Mouse (Mus musculus) hindbrain, postnatal 0 days (tissue): ENCODE data around the gene Fbxl18. TPM values are rescaled to one million over a fixed set of nuclear protein-coding genes. Genes with fewer than 3 reads are reported as not detected.

Experiments
- ATAC-seq: fragments of 200-750 bp; cut with Nextera tagmentation; 2 replicates; pipeline ENCODE4 v1.8.0; 2017; ENCODE audit warnings: mild to moderate bottlenecking, moderate TSS enrichment, moderate library complexity
- DNase-seq: peaks from one replicate; pipeline ENCODE4 v3.0.0-alpha.2; 2015; ENCODE audit warnings: low spot score
- H3K27ac ChIP-seq: fragments of 300-500 bp; sonication (generic); 2 replicates; pipeline ENCODE4 v1.5.1; 2014; ENCODE audit warnings: mild to moderate bottlenecking
- H3K27me3 ChIP-seq: fragments of 300-500 bp; sonication (generic); 2 replicates; pipeline ENCODE4 v1.6.1; 2014; ENCODE audit warnings: low read length, mixed read lengths; ENCODE audit not compliant: insufficient read depth
- H3K36me3 ChIP-seq: fragments of 300-500 bp; sonication (generic); 2 replicates; pipeline ENCODE4 v1.6.1; 2014; ENCODE audit warnings: low read length, mixed read lengths; ENCODE audit not compliant: insufficient read depth
- H3K4me1 ChIP-seq: fragments of 300-500 bp; sonication (generic); 2 replicates; pipeline ENCODE4 v1.6.1; 2014; ENCODE audit warnings: antibody characterized with exemption, low read length, mixed read lengths; ENCODE audit not compliant: insufficient read depth
- H3K4me2 ChIP-seq: fragments of 300-500 bp; sonication (generic); 2 replicates; pipeline ENCODE4 v1.6.1; 2014; ENCODE audit warnings: low read depth, mild to moderate bottlenecking, low read length, moderate library complexity, mixed read lengths
- H3K4me3 ChIP-seq: fragments of 300-500 bp; sonication (generic); 2 replicates; pipeline ENCODE4 v1.5.1; 2014; ENCODE audit warnings: low read length
- H3K9ac ChIP-seq: fragments of 300-500 bp; sonication (generic); replicated peaks from 2 replicates; pipeline ENCODE4 v1.6.1; 2014; ENCODE audit warnings: mild to moderate bottlenecking, low read length, moderate library complexity, mixed read lengths
- H3K9me3 ChIP-seq: fragments of 300-500 bp; sonication (generic); 2 replicates; pipeline ENCODE4 v1.6.1; 2016; ENCODE audit warnings: low read length, mixed read lengths
- CTCF ChIP-seq: IDR thresholded peaks from 2 replicates; pipeline ENCODE4 v1.5.1; 2016; ENCODE audit warnings: antibody characterized with exemption, control low read depth, low read depth
- WGBS: fragments of 180-500 bp; shearing (Covaris S2); extraction: QIAGEN DNeasy Blood & Tissue Kit; methylation state at CpG from one replicate; pipeline ENCODE4 v1.1.7; 2014; 5-methylcytosine and 5-hydroxymethylcytosine counted together
- polyA plus RNA-seq: library from polyadenylated mRNA; unstranded; fragments of >200 nt; fragmentation: Nextera tagmentation; extraction: Ambion mirVana; gene quantifications from 2 replicates; pipeline ENCODE4 v1.2.1, GENCODE M21; 2015
- total RNA-seq: library from RNA; depleted of rRNA; stranded (reverse); fragments of >200 nt; gene quantifications from 2 replicates; pipeline ENCODE4 v1.2.3, GENCODE M21; 2014

Gene Fbxl18
- total and polyA plus RNA-seq, 2 experiments from 2014 or later: 31.4 to 68.6 TPM

DNA sequence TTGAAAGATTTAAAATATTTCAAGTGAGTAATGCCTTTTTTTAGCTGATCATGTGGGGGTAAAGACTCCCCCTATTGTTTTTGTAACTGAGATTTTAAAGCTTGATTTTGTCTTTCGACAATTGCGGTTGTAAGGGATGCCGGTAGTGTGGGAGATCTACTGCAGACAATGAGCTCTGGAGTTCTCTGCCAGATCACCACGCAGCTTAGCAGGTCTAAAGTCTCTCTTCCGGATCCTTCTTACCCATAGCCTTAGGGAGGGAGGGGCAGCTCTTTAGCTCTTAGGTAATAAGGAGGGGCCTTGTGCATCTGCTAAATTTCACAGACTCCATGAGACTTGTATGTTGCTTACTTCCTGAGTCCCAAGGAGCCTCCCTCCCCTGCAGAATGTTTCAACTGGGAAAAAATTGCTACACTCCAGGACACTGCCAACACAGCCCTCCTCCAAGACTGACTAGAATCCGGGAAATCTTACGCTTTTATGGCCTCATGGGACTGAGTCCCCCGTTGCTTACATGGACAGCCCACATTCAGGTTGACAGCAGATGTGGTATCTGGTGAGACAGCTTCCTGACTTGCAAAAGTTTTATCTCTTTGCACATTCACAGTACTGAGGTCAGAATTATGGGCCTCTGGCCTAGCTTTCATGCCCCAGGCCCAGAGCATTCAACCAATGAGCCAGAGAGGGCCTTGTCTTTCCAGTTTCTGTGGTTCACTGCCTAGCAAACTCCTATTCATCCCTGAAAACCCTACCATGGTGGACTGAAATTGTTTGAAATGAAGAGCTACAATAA is 61.4 kb downstream of the Fbxl18 start:
- H3K27ac ChIP-seq: no peak overlapping the region
- DNase-seq: no peak
- WGBS: 79% methylated on average over 8 of the region's 8 CpGs
- no peaks in the 10 kb centered on the region for H3K4me1 ChIP-seq
- no peak overlapping the region for H3K4me2 ChIP-seq
- no peak overlapping the region for H3K9ac ChIP-seq
- ATAC-seq: no peak
- H3K9me3 ChIP-seq: no peaks in the 10 kb centered on the region
- no peaks in the 10 kb centered on the region for H3K27me3 ChIP-seq
- TF ChIP-seq CTCF: no peak
- H3K36me3 ChIP-seq: no peaks in the 10 kb centered on the region
- no peak overlapping the region for H3K4me3 ChIP-seq

DNA sequence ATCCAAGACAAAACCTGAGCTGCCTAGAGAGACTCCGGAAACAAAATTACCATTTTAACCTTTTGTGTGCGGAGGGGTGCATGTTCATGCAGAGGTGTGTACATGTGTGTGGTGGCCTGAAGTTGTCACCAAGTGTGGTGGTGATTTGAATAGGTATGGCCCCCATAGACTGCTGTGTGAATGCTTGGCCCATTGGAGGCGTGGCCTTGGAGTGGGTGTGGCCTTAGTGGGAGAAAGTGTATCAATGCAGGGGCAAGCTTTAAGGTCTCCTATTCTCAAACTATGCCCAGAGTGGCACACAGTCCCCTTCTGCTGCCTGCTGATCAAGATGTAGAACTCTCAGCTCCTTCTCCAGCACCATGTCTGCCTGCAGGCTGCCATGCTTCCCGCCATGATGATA is 69.1 kb downstream of the Fbxl18 start:
- H3K36me3 ChIP-seq: no peaks in the 10 kb centered on the region
- no peak overlapping the region for H3K27ac ChIP-seq
- no peaks in the 10 kb centered on the region for H3K27me3 ChIP-seq
- ATAC-seq: no peak
- H3K4me3 ChIP-seq: no peak overlapping the region
- no peak for TF ChIP-seq CTCF
- no peak for DNase-seq
- H3K9ac ChIP-seq: no peak overlapping the region
- peaks cover 12% of the 10 kb centered on the region; the same call in 1 of the 2 replicates for H3K4me1 ChIP-seq
- WGBS: 79% methylated on average over 4 of the region's 4 CpGs
- H3K4me2 ChIP-seq: no peak overlapping the region
- no peaks in the 10 kb centered on the region for H3K9me3 ChIP-seq

DNA sequence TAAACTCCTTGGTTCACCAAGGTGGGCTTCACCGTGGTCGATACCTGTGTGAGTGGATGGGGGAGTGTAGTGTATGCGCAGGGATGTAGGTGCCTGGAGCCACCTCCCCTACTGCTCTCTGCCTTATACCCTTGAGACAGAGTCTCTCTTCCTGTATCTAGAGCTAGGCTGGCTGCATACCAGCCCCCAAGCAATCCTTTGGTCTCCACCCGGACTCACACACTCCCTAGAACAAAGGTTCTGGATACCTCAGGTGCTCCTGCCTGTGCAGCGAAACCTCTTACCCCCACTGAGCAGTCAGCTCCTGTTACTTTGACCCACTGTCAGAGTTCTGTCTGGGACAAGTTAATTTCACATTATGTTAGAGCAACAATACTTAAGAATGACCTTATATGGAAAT is 69.6 kb downstream of the Fbxl18 start:
- Histone ChIP-seq H3K27me3 (no peaks in the 10 kb centered on the region), H3K27ac (peak overlapping the region; percentile 4; the same call in 1 of the 2 replicates), H3K4me3 (no peak overlapping the region), H3K4me2 (no peak overlapping the region), H3K9ac (no peak overlapping the region), H3K36me3 (no peaks in the 10 kb centered on the region), H3K9me3 (no peaks in the 10 kb centered on the region), H3K4me1 (peaks cover 12% of the 10 kb centered on the region; the same call in 1 of the 2 replicates)
- no peak for TF ChIP-seq CTCF
- 80% methylated on average over 5 of the region's 5 CpGs for WGBS
- DNase-seq (no peak), ATAC-seq (no peak)

DNA sequence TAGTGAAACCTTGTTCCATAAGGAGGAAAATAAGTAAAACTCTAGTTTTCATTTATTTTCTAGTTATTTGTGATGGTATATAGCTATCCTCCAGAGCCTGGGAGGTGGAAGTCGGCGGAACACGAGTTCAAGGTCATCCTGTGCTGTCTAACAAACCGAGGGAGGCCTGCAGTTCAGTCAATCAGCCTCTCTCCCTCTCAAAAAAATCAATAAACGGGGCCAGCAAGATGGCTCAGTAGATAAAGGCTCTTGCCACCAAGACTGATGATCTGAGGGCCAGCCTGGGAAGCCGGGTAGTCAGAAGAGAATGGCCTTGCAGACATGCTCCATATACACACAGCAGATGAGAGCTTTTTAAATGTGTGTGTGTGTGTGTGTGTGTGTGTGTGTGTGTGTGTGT is 71.1 kb downstream of the Fbxl18 start:
- Histone ChIP-seq H3K4me3 (no peak overlapping the region), H3K27ac (peak overlapping the region; percentile 100), H3K36me3 (no peaks in the 10 kb centered on the region), H3K9me3 (no peaks in the 10 kb centered on the region), H3K9ac (peak overlapping the region; percentile 91; the same call in 1 of the 2 replicates), H3K4me2 (peak overlapping the region; percentile 93; the same call in 1 of the 2 replicates), H3K4me1 (peaks cover 12% of the 10 kb centered on the region; the same call in 1 of the 2 replicates), H3K27me3 (no peaks in the 10 kb centered on the region)
- no peak for ATAC-seq
- TF ChIP-seq CTCF: no peak
- WGBS: 23% methylated on average over 6 of the region's 6 CpGs
- DNase-seq: no peak

DNA sequence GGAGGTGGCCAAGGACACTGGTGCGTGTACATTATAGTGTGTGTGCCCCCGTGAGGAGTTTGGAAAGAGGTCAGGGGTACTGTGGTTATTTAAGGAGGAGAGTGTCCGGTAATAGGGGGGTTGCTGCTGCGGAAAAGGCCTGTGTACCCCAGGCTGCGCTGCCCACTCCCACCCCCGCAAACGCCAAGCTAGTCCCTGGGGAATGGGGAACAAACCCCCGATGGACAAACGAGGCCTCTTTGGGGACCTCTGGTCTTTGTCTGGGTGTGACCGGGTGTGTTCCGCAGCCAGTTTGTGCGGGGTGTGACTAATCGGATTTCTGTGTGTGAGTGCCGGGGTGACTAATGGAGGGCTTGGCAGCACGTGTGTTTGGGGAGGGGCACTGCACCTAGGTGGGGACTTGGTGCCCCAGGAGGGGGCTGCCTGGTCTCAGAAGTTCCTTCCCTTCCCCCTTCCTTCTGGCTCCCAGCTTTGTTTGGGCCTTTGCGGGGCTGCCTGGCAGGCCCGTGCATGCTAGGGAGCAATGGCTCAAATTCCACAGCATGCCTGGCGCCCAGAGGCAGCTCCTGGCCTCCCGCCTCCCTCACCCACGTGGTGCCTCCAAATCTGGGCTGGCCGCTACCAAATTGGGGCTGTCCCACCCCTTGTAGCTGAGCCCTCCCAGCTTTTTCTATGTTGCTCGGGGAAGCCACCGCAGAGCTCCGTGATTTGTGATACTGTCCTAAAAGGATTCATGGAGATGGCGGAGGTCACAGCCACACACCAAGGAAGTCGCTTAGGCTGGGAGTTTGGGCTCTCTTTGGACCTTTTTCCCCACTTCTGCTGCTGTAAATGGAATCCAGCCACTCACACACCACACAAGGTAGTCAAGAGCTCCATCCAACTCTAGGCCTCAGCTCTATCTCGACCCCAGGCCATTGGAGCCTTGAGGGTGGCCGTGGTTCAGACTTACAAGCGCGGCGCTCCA is 71.8 kb downstream of the Fbxl18 start:
- WGBS: 8% methylated on average over 31 of the region's 31 CpGs
- Histone ChIP-seq H3K4me1 (peaks cover 12% of the 10 kb centered on the region; the same call in 1 of the 2 replicates), H3K4me3 (peak overlapping the region; percentile 98), H3K4me2 (peak overlapping the region; percentile 93), H3K36me3 (no peaks in the 10 kb centered on the region), H3K27me3 (no peaks in the 10 kb centered on the region), H3K27ac (peak overlapping the region; percentile 100), H3K9ac (peak overlapping the region; percentile 91), H3K9me3 (no peaks in the 10 kb centered on the region)
- DNase-seq: peak; percentile 80
- TF ChIP-seq CTCF: no peak
- no peak for ATAC-seq

DNA sequence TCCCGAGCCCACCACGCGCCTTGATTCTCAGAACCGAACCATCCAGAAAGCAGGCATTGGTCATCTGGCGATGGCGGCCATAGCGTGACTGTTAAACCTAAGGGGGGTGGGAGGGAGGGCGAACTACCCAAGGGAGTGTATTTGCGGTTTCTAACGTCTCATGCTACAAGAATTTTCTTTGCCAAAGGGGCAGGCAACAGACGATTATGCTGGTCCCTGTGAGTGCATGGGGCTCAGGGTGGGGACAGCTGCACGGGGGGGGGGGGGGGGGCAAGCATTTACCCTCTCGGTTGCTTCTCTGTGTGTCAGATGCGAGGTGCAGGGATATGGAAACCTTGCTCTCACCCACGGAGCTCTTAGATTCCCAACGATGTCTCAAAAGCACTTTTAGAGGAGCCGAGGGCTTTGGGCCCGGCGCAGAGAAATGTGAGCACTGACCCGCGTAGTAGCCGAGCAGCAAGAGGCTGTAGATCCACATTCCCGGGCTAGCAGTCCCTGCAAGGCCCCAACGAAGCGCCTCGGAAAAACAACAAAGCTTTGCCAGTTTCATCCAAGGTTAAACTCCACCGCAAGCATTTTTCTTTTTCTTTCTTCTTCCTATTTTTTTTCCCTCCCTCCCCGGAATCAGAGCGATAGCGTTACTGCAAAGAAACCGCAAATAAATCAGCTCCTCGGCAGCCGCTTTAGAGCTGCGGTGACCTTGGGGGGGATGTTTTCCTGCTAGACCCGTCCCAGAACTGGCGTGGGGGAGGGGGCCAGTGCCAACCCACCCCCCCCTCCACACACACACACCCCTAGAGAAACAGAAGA is 72.7 kb downstream of the Fbxl18 start:
- Histone ChIP-seq H3K4me3 (peak overlapping the region; percentile 98), H3K4me1 (peaks cover 12% of the 10 kb centered on the region; the same call in 1 of the 2 replicates), H3K36me3 (no peaks in the 10 kb centered on the region), H3K9me3 (no peaks in the 10 kb centered on the region), H3K27me3 (no peaks in the 10 kb centered on the region), H3K27ac (peak overlapping the region; percentile 100), H3K9ac (peak overlapping the region; percentile 91), H3K4me2 (peak overlapping the region; percentile 93)
- 2% methylated on average over 34 of the region's 36 CpGs for WGBS
- TF ChIP-seq CTCF: no peak
- peak; percentile 62 for DNase-seq
- ATAC-seq: no peak
